Mouse (Mus musculus): ENCODE measurements around the gene Dlg1.
A peak's percentile ranks its signal among the peaks of the same experiment; 100 is the strongest.

Gene Dlg1

DNA sequence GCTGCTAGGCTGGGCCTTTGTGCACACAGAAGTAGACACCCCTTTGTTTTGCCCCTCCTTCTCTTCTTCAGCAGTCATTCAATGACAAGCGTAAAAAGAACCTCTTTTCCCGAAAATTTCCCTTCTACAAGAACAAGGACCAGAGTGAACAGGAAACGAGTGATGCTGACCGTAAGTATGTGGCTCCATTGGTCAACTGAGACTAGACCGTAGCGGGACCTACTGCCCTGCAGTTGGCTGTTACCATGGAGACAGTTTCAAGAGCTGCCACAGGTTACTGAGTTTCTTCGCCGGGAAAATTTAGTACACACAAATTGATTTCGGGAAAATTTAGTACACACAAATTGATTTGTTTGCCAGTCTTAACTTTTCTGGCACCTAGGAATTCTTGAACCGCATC lies 183.5 kb downstream of the Dlg1 start:
- no peak for DNase-seq (ENCODE audit: low read depth)

DNA sequence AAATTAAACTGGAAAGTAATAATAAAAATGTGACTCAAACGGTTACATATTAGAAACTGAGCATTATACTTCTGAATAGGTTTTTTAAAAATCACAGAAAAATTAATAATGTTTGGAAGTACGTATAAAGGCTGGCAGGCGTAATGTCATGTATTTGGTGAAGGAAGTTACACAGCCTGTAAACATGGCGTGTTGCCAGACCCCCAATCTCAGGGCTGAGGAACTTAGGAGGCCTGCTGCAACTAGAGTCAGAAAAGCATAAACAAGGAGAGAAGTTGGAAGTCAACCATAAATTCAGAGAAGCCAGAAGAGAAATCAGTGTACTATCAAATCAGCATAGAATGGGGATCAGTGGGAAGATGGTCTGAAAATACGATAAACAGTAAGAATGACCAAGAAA lies 200.7 kb downstream of the Dlg1 start:
- no peak for DNase-seq (ENCODE audit: low read depth)

DNA sequence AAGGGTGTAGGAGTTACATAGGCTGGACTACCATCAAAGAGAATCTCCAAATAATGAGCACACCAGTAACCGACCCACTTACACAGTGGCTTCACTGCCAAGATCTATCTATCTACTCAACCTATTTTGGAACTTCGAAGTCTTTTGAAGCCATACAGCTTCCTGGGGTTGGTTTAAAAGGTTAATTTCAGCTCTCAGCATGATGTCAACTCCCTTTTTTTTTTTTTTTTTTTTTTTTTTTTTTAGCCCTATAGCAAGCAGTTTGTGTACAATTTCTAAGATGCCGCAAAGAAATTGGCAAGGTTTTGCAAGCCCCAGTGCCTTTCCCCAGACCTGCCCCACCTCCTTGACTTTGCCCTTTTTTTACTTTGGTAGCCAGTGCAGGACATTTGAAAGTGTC lies 202.0 kb downstream of the Dlg1 start:
- DNase-seq (ENCODE audit: low read depth) = no peak

DNA sequence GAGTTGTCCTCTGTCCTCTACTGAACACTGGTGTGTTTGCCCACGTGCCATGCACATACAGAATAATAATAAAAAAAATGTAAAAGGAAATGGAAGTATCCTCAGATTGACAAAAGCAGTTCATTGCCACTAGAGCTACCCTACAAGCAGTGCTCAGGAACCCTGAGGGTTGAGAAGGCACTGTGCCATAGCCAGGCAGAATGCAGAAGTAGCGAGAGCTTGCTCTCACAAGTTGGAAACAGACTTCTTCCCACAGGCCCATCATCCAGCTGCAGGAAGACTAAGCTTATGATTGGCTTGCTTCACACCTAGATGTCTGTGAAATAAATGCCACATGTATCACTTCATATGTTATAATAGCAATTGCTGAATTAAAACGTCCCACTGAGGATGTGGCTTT lies 203.7 kb downstream of the Dlg1 start:
- no peak for DNase-seq (ENCODE audit: low read depth)

DNA sequence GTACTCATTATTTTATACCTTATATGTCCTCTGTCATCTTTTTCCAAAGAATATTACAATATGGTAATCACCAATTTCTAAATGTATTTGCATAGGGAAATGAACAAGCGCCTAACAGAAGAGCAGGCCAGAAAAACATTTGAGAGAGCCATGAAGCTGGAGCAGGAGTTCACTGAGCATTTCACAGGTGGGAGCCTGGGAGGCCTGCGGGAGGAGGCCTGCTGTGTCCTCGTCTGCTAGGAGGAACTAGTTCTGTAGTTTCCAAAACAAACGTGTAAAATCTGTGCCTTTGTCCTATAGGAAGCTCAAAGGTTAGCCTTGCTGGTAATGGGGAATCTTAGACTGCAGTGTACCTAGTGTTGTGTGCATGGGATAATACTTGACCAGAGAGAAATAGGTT lies 204.5 kb downstream of the Dlg1 start:
- no peak for DNase-seq (ENCODE audit: low read depth)

DNA sequence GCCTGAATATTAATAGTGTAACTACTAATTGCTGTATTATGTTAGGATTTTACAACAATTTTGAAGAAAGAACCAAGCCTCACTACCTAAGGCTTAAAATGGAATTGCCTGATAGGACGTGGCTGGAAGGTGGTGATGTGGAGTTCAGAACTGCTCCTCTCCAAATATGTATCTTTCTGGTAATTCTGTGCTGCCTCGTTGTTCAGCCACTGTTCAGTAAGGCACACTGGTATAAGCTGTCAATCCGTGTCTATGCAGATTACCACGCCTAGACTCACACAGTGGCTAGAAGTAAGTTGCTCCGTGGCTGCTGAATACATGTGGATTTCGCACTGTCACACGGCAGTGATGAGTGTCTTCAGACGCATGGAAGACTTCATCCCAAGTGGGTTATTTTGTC lies 210.5 kb downstream of the Dlg1 start:
- no peak for DNase-seq (ENCODE audit: low read depth)

DNA sequence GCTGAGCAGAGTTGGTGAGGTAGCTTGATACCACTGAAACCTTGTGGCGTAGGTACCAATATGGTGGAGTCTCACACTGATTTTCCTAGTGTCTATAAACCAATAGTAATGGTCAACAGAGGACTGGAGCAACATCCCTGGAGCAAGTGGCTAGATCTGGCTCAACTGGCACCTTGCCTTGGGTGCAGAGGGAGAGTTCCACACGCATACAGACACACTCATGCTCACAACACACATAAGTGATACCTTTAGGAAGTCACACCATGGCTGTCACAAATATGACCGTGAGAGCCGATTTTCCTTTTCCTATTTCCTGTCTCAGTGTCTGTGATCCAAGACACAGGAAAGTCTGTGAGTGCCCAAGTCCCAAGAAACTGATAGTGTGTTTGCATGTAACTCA lies 212.1 kb downstream of the Dlg1 start:
- DNase-seq (ENCODE audit: low read depth) = no peak

DNA sequence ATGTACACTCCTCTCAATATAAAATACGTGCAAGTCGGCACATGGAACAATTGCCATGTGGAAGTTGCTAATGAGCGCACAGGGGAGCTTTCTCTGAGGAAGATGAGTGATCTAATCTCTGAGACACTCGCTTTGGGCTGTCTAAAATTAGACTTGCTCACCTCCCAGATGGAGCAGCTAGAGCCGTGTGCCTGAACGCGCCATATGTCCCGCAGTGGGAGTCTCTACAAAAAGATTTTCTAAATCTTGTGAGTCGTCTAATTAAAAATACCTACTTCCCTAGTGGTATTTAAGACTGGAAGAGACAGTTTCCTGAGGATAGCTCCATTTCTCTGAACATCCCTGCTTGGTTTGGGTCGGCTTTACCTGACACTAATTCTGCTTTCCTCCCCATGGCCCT lies 213.1 kb downstream of the Dlg1 start:
- DNase-seq (ENCODE audit: low read depth) = no peak

DNA sequence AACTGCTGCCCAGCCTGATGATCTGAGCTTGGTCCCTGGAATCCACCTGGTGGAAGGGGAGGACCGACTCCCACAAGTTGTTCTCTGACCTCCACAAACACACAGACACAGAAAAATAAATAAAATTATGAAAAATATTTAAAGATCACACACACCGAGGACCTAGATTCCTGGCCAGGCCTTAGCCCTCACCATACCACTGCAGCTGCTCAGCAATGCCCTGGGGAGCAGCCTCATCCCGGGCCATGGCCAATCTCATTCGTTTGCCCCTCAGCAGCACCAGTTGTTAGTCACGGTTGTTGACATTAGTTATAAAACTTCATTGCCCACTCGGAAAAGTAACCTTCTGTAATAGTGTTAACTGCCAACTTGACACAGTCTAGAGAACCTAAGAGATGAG lies 214.8 kb downstream of the Dlg1 start:
- DNase-seq (ENCODE audit: low read depth) = peak; percentile 24

DNA sequence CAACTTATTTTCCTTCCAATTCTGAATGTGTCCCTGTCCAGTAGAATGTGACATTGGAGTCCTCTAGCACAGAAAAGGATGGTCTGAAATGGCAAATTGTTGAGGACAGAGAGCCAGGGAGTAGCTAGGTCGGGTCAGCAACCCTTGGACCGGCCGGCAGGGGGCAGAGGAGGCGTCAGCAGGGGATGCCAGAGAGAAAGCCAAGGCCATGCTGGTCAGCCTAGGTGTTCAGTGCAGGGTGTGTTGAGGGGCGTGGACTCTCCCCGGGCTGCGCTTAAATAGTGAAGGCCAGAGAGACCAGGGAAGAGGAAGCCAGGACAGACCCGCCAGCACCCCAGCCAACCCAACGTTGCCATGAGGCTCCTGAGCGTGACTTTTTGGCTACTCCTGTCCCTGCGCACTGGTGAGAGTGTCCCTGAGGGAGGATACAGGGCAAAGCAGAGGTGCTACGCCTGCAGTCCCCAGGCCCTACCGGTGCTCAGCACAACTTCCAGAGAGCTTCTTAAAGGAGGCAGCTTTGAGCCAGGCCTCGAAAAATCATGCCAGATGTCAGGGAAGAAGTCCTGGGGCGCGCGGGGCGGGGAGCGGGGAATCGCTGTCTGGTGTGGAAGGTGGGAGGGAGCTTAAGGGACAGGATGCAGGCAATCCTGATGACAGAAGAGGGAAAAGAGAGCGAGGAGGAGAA lies 215.5 kb downstream of the Dlg1 start, which contains the start of gene Meltf:
Gene Meltf (plus strand): TSS at position 238 of the 685 bp plus-strand sequence.
- peak; percentile 70 for DNase-seq (ENCODE audit: low read depth)

DNA sequence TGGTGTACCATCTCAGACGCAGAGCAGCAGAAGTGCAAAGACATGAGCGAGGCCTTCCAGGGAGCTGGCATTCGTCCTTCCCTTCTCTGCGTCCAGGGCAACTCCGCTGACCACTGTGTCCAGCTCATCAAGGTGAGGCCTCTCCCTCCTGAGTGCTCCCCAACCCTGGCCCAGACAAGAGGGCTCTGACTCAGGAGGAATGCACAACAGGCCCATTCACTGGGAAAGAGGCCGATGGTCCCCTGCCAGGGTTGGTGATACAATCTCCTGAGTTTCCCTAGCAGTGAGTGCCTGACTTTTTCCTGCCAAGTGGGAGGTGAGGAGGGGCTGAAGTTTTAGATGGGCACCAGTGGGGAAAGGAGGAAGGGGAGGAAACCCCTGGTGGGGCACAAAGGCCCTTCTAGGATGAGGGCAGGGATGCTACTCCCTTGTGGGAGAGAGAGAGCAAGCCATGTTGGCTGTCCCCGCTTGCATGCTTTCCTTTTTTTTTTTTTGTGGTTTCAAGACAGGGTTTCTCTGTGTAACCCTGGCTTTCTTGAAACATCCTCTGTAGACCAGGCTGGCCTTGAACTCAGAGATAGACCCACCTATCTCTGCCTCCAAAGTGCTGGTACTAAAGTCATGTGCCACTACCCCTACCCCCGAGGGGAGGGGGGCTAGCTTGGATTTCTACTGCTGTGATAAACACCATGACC lies 217.1 kb downstream of the Dlg1 start:
- peak; percentile 83 for DNase-seq (ENCODE audit: low read depth)

DNA sequence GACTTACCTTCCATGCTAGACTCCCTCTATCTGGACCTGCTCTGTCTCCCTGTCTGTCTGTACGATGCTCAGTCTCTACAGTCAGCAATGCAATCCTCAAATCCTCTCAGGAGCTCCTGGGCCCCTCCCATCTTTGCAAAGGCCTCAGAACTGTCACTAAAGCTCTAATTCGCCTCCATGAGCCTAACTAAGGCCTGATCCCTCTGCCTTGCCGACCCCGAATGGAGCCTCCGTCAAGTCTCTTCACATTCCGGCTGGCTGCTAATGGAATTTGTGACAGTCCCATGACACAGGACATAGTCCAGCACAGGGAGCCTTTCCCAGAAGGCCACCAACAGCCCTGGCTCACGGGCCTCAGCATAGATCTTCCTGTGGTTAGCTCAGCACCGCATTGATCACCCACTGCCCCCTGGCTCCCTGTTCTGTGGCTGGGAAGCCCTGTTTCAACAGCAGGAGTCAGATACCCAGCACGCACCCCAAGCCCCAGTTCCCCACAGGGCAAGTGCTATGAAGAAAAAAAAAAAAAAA lies 219.2 kb downstream of the Dlg1 start:
- no peak for DNase-seq (ENCODE audit: low read depth)

DNA sequence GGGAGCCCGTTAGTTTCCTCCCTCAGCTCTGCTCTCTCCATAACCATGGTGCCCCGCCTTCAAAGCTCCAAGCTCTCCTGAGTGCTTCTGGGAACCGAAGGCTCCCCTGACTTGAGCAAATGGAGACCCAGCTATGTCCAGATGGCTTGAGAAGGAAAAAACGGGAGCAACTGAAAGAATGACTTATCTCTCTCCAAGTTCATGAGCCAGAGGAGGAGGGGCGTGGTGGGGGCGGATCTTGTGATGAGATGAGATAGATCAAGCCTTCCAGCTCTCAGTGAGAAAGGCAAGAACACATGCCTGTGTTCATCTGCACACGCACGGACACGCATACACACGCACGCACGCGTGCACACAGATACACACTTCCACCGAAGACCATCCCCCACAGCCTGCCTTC lies 220.1 kb downstream of the Dlg1 start:
- DNase-seq (ENCODE audit: low read depth) = peak; percentile 51

DNA sequence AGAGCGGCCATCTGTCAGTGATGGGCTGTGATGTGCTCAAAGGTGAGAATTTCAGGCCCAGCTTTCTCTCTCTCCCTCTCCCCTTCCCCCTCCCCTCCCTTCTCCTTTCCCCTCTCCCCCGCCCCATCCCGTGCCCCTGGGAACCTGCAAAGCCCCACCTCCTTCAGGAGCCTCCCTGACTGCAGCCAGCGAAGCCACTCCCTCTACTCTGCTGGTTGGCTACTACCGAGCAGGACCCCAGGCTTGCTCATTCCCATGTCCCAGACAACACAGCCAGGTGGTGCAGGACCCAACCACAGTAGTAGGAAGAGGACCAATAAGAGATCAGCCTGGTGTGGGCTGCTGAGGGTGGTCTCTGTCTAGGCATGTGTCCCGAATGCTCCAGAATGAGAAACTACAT lies 220.7 kb downstream of the Dlg1 start:
- no peak for DNase-seq (ENCODE audit: low read depth)

DNA sequence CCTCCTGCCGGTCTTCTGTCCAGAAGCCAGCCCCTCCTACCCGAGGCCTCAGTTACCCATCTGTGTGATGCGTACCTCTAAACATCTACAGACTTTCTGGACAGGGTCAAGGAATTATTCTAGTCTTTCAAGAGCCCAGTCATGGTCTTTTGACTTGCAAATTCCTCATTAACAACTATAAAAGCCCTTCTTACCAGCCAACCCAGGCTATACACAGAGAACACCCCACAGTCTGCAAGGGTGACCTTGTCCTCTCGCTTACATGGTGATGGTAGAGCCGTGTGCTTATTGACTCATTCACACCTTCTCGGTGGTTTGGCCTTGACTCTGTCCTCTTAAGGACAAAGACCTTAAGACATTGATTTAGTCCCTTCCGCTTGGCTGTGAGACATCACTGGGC lies 227.7 kb downstream of the Dlg1 start:
- no peak for DNase-seq (ENCODE audit: low read depth)

DNA sequence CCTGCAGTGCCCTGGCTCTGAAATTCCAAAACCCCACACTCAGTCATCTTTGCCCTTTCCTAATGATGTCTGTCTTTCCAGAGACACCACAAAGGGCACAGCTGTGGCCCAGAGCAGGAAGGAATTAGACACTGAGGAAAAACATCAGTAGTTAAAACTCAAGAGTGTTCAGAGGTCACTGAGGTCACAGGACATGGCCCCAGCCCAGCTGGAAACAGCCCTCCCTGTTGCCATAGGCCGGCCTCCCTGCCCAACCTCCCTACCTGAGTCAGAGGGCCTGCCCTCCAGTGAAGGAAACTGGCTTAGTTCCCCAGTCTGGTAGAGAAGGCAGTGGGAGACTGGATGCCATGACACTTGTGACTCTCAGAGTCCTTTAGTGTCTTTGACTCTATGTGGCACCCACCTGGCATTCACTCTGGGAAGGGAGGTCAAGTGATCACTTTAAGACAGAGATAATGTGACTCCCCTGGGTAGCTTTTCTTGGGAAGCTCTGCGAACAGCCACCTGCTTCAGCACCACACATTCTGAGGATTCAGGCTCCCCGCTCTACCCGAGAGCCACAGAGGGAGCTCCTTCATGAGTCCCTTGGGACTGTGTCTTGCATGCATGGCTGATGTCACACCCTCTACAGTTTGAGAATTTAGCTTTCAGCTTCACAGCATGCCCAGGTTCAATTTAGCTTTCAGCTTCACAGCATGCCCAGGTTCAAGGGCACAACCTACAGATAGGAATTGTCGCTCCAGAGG lies 230.3 kb downstream of the Dlg1 start:
- DNase-seq (ENCODE audit: low read depth) = no peak

DNA sequence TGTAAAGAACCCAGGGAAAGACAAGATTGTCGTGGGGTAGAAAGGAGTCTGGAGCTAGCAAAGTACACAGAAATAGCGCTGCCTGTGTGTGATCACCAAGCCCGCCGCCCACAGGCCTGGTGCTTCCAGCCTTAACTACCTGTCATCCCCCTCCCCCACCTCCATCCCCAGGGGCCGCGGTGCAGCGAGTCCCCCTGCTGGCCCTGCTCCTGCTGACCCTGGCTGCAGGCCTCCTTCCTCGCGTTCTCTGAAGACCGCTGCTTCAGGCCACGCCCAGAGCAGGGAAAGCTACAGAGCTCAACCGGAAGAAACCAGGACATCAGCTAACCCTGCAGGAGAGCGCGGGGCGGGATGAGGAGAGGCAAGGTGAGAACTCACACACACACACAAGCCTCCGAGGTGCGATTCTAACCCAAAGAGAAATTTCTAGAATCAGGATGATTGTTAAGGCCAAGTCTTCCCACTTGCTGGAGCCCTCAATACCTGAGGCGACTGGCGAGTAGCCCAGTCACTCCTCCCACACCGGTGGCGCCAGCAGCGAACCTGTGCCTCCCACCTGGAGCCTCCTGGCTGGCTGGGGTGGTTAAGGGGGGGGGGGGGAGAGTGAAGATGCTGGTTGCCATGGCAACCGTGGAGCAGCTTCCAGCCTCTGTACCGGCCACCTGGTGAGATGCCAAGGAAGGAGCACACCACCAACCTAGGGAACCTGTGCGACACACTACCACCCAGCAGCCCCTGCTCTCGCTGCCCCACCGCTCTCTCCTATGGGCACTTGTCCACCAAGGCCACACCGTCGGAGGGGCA lies 233.9 kb downstream of the Dlg1 start:
- no peak for DNase-seq (ENCODE audit: low read depth)

DNA sequence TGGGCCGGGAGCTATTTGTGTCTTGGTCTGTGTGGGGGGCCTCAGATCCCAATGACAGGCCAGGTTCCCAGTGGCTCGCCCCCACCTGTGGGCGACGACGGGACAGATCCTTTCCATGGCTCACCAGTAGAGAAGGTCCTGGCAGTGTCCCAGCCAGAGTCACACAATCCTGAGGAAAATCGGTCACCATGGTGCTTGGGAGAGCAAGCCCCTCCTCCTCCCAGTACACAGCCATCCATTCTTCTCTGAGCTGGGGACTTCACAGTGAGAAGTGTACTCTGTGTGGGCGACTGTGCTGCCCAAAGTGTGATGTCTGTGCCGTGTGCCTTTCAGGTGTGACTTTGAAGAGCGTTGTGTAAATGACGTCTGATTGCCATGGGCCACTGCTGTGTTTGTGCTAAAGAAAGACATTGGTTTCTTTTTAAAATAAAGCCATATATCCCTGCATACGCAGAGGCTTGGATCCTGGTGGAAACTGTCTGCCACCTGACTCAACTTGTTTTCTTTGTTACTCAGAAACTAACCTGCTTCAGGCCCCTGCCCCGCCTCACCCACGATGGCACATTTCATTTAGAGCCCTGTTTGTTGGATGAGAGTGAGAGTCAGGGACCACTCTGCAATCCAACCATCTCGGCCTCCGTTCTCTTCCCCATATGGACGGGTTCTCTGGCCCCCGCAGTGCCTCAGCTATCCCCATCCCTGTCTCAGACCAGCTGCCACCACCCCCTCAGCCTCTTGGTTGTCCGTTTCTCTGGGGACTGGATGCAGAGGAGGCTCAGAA lies 235.5 kb downstream of the Dlg1 start:
- no peak for DNase-seq (ENCODE audit: low read depth)

DNA sequence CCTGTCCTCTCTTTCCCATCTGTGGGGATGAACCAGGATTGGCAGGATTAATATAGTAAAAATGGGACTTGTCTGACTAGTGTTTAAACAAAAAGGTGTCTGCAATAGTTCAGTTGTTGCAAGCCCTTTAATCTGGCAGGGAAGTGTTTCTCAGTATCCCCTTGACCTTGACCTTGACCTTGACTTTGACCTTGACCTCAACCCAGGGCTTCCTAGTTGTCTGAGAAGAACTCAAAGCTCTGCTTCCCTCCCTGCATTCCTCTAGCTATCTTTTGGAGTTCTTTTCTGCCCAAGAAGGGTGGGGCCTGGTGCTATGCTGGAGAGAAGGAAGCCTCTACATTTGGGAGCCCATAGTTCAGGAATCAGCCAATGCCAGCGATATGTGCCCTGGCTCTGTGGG lies 238.6 kb downstream of the Dlg1 start:
- DNase-seq (ENCODE audit: low read depth) = no peak

DNA sequence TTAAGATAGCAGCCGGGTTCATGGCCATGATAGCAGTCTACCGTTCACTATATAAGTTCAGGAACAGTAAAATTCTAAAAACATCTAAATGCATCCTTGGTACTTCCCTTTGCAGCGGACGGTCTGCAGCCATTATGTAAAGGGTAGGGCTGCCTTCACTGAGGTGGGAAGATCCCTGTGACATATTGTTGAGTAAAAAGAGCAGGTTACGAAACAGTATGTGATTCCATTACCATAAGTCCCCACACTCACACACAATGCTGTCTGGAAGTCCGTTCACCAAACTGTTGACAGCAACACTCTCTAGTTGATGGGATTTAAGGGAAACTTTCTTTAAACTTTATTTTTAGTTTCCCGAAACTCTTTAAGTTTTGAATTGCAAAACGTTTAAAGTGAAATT lies 240.0 kb downstream of the Dlg1 start:
- DNase-seq (ENCODE audit: low read depth) = no peak

DNA sequence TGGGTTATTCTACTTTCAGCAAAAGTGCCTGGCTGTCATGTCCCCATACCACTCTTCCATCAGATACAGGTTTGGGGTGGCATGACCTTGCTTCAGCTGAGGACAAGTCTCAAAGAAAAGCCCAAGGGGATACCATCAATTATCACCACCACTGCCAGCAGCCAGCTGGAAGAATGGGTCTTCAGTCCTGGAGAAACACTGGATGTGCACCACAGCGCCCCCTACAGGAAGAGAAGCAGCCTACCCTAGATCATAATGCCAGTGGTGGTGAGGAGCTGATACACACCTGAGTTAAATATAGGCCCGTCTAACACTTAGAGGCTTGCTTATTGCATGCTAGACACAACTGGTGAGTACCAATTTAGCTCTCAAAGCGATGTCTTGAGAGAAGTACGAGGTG lies 242.1 kb downstream of the Dlg1 start:
- DNase-seq (ENCODE audit: low read depth) = no peak
